Mouse (Mus musculus): ENCODE results near the gene Ebpl.

Gene Ebpl

DNA sequence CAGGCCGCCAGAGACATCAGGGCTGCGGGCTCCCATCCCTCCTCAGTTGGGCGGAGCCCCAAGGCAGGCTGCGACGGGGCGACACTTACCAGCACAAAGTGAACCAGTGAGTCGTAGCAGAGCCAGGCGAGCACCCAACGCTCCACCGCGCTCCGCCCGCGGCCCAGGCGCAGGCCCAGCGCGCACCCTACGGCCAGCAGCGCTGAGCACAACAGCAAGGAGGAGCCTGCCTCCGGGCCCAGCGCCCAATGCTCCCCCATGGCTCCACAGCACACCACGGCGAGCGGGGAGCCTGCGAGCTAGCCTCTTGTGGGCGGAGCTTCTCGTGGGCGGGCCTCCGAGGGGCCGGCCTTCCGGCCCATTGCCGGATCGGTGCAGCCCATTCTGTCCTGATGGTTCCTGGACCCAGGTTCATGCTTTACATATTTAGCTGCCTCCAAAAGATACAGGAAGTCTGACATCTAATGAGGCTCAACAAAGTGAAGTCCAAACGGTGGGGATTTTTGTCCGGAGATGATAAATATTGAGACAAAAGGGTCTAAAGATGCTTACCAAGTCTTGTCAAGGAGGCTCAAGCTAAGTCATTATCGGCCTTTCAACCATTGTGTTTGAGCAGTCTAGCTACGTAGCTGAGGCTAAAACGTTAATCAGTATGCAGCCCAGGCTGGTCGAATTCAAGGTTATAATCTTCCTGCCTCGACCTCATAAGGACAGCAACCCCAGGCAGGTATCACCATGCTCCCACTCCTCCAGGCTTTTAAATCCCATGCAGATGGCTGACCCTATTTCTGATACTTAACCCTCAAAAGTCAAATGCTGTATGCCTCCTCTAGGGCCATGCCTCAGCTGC lies at the start of gene Ebpl:
Gene Ebpl, minus strand, starts transcription at position 309 of the 850 bp plus-strand sequence.
- peak; percentile 93 to 95 for DNase-seq

DNA sequence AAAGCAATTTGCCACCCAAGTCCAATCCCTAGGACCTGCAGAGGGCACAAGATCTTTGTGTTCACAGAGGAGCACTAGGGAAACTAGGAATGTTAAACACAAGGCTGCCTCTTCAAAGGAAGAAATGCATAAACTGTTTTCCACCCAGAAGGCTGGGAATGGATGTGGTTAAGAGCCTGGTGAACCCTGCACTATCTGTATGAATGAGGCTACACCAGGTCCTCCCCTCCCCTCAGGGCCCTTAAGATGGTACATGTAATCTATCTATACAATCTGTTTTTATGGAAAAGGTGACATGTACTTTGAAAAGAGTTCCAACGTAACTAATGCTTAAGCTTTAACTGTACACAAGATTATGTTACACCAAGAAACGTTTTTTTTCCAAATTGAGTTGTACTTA lies 49.8 kb upstream of the Ebpl start:
- no peak for DNase-seq

DNA sequence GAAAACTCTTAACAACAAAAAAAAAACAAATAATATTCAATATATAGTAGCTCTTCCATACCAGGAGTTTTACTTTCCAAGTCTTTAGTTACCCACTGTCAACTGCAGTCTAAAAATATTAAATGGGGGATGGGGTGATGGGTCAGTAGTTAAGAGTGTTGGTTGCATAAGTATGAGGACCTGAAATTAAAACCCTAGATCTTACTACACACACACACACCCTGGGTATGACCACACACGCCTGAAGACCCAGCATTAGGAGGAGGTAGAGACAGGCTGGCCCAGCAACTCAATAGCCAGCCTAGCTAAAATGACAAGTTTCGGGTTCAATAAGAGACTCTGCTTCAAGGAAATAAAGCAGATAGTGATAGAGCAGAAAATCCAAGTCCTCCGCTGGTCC lies 46.8 kb upstream of the Ebpl start:
- no peak for DNase-seq

DNA sequence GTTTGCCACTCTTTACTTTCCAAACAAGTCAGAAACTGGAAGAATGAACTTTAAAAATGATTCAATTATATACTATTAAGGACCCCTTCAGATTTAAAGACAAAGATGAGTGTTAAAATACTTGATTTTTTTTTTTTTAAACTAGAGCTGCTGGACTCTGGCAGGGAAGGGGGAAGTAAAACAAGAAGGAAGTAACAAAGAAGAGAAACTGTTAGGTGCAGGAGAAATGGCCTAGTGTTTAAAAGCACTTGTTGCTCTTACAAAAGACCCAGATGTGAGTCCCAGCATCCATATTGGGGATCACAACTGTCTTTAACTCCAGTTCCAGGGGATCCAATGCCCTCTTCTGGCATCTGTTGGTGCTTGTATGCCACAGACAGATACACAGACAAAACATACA lies 45.5 kb upstream of the Ebpl start:
- no peak for DNase-seq

DNA sequence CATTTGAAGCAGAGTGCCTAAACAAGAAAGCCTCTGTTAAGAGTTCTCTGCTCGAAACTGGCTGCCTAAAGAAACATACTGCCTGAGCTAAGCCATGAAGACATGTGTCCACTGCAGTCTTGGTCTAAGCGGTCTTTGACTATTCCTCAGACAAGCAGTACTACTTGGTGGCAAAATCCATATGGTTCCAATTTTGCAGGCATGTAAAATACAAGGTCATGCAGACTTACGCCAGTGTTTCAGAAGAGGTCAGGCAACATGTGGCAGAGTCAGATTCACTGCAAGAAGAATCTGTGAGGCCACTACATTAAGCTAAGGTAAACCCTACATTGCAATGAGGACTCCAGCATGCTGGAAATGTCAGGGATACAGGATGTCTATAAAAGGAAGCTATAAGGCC lies 44.7 kb upstream of the Ebpl start:
- no peak for DNase-seq

DNA sequence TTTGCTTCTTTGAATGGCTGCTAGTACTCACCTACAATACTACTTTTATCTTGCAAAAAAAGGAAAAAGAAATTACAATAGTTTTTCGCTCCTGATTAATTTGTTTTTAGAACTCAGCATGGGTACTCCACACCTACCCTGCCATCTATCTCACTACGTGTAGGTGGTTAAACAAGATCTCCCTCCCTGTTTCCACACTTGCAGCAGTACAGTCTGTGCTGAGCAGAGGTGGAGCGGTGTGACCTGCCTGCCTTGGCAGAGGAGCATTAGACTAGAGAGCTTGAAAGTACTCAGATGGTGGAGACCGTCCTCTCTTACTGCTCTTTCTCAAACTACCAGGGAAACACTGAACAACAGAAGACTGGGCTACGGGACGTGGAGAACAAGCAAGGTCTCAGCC lies 34.5 kb upstream of the Ebpl start:
- no peak for DNase-seq

DNA sequence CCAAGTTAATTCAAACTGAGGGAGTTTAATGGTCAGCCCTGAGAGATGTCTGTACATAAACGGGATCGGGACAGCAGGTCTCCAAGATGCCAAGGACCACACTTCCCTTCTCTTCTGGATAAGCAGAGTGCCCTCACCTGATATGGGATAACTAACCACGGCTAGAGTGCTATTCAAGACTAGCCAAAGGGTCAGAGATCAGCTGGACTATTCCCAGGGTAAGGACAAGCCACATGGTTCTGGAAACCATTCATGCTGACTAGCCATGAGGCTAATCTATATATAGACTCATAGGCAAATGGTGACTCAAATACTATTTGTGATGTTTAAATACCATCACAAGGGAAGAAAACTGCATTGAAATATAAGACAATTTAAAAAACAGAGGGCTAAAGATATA lies 30.3 kb upstream of the Ebpl start:
- no peak for DNase-seq

DNA sequence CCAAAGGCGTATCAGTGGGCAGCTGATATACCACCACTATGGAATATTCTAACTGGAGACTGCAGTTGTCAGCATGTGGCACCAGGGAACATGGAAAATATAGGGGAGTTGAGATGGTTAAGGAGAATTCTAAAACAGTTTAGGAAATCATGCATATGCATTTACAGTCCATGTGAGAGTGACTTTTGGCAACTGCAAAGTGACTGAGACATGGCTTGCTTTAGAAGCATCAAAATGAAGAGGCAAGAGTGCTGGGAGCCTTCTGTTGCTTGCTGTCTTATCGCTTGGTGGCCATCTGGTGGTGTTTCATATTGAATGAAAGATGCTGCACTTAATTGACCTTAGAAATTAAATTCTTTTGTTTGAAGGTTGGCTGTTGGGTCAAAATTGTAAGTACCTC lies 7.1 kb upstream of the Ebpl start:
- no peak for DNase-seq

DNA sequence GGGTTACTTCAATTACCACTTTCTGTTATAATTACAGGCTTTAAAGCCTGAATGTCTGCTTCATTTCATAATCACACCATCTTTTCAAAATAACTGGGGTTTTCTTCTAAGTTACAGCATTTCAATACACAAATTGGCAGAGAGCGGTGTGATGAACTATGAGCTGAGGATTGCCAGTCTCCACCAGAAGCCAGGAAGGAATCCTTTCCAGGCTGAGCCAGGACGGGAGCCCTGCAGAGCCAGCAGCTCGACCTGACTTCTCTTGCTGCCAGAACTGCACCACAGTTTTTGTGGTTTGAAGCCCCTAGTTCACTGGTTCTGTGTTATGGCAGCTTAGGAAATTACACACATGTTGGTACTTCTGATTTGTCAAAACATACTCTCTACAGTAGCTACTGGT lies 4.4 kb upstream of the Ebpl start:
- no peak for DNase-seq

DNA sequence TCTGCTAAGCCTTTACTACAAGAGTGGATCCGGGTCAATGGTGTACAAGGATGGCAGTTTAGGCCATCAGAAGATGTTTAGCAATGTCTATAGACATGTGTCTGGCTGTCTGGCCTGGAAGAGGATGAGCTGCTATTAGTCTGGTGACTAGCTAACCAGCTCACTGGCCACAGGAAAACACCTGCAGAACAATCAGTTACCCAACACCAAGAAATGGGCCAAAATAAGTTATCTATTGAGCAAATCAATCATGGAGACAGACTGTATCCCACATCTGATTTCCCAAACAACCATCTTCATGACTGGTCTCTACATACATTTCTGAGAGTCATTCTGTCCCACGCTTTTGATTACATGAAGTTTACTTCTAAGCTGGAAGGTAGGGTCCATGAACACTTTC lies 3.5 kb upstream of the Ebpl start:
- no peak for DNase-seq

DNA sequence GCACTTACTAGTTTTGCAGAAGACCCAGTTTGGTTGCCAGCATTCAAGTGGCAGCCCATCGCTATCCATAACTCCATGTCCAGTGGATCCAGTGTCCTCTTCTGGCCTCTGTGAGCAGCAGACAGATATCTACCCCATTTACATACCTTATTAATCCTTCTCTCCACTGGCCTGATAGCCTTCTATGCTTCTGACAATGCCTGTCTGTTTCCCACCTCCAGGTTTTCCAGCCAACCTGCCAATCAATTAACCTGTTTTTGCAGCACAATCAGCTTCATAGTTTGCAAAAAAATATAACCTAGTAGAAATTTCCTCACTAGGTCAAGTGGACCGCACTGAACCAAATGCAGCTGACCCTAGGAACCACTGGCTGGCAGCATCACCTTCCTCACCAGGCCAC lies 2.0 kb upstream of the Ebpl start:
- no peak for DNase-seq

DNA sequence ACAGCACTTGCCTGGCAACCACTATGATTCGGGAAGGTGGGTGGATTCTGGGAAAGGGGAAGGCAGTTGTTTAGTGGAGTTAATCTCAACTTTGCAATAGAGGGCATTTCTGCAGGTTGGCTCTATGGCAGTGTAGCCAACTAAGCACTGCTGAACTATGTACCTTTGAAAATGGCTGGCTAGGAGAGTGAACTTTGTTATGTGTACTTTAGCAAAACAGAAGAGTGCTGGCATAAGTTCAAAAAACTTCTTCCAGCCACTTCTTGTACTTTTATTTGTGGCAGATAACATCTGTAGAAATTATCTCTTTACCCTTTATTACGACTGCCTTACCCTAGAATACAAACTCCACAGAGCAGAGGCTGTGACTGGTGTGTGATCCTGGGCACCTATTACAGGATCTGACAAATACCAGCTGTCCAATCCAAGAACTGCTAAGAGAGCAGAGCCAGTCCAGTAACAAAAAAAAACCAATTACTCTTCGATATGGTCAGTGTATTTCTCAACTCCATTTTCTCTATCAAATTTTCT lies 807 bp upstream of the Ebpl start:
- no peak for DNase-seq

DNA sequence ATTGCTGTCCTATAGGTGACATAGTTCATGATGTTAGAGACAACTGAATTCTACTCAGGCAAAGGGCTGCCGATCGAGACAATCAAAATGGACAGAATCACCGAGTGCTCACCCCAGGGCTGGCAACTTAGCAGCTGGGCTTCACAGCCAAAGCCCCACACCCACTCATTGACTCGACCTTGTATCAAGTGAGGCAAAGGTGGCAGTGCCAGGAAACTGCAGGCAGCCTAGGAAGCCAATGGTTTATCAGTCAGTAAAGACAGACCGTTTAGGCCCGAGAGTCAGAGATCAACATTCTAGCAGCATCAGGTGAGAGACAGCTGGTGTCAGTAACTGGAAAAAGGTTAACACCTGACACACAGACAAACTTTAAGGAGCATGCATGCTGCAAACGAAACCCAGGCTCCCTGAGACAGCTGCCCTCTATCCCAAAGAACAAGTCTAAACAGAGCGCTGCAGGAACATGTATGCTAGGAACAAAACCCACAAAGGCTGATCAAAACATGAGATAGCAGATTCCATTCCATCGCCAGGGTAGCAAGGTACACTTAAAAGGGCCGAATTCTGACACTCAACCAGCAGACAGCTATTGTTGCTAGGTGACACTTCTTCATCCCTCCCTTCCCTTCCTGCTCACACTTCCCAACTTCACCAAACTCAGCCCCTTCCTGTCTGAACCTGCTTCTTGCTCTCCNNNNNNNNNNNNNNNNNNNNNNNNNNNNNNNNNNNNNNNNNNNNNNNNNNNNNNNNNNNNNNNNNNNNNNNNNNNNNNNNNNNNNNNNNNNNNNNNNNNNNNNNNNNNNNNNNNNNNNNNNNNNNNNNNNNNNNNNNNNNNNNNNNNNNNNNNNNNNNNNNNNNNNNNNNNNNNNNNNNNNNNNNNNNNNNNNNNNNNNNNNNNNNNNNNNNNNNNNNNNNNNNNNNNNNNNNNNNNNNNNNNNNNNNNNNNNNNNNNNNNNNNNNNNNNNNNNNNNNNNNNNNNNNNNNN lies 5.7 kb downstream of the Ebpl start:
- no peak for DNase-seq

DNA sequence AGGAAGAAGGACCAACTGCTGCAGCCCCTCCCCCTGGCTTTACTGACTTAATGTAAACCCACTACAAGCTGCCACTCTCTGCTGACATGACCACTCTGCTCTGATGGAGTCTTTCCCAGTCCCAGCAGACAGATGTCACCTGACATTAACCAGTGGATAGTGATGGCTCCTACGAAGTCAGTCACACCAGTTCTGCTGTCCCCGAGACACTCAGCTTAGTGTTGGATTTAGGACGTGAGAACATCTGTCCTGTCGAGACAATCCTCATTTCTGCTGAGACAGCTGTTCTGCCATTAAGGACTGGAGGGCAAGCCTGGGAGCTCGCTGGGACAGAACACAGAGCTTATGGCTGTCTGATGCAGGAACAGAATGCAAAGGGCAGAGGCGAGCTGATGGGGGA lies 9.4 kb downstream of the Ebpl start:
- DNase-seq = peak in 1 of 2 experiments; percentile 20

DNA sequence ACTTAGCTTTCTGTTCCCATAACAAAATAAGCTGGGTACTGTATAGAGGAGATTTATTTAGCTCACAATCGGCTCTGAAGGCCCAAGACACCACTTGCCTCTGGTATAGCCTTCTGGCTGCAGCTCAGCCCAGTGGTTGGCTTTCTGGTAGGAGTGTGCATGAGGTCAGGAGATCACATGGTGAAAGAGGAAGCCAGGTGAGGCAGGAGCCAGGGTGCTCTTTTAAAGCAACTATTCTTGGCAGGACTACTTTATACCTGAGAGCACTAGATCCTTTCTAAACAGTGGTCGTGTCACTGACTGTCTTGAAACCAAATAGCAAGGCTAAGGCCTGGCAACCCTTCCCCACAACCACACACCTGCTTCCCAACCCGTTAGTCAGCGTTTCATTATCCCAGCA lies 10.4 kb downstream of the Ebpl start:
- peak in 1 of 2 experiments; percentile 13 for DNase-seq

DNA sequence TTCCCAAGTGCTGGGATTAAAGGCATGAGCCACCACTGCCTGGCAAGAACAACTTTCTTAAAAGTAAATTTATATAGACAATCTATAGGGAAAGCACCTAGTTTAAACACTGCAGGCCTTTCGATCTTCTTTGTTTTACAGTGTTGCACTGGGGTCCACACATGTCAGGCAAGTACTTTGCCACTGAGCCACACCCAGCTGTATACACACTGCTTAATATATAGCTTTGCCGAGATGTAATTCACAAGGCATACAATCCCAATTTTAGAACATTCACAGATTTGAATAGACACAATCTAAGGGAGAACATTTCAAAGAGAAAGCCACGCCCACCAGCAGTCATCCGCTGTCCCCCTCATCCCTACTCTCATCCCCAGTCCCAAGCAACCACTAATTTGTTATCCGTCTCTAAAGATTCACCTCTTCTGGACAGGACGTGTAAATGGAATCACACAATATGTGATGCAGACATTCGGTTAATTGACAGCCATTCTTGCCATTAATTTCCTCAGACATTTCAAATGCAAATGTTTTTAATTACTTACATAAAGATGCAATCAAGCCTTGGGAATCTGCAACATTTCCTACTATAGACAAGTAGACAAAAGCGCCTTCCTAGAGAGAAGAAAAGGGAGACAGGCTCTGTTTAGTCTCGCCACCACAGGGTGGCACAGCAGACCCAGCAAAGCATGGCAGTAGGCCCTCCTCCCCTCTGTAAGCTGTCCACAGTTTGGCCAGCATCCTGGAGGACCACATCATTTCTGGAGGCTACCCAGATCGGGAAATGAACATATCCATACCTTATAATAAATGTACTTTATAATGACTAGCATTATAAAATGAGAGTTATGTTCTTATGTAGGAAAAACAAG lies 13.2 kb downstream of the Ebpl start:
- no peak for DNase-seq

DNA sequence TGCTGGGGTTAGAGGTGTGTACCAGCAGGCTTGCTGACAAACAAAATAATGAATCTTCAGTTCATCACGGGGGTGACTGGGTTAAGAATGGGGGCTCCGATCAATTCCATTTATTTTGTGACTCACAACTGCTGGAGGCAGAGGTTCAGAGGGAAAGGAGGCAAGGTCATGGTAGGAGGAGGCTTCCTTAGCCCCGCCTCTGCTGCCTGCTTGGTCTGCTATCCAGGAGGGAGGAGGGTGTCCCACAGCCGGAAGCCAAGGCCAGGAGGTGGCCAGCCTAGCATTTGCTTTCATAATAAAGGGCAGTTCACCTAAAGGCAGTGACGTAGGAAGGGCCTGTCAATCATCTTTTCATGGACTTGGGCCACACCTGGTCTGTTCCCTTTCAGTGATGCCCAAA lies 15.6 kb downstream of the Ebpl start:
- no peak for DNase-seq

DNA sequence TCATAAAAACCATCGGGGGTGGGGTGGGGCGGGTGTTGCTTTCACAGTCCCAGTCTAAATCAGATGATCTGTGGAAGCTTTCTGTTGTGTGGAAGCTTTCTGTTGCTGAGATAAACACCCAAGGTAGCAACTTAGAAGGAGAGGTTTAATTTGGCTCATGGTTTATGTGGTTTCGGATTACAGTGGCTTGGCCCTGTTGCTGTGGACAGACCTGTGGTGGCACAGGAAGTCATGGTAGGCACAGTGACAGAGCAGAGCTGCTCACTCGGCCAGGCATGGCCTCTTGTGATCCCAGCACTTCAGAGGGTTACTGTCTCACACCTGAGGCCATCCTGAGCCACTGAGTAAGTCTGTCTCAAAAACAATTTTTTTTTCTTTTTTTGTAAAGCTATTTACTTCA lies 20.9 kb downstream of the Ebpl start:
- DNase-seq = no peak

DNA sequence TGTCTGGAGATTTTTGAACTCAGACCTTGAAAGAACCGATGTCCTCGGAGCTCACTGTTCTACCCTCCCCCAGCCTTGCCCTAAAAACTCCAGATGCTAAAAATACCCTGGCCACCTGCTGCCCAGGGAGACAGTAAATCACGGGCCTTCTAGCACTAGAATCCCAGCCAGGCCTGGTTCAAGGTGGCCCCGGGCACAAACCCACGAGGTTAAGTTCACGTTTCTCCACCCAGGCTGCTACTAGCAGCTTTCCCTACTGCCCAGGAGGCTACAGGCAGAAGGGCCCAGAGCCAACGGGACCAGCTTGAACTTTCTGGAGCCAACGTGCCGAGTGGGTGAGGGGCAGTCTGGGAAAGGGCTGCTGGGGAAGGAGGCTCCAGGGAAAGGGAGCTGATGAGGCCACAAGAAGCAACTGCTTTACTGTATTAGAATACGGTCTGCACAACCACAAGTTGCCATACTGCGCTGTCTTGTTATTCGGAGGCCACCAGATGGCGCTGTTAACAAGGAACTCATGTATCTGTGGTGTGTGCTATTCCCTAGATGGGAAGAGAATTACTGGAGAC lies 29.2 kb downstream of the Ebpl start:
- DNase-seq = peak; percentile 82 to 84

DNA sequence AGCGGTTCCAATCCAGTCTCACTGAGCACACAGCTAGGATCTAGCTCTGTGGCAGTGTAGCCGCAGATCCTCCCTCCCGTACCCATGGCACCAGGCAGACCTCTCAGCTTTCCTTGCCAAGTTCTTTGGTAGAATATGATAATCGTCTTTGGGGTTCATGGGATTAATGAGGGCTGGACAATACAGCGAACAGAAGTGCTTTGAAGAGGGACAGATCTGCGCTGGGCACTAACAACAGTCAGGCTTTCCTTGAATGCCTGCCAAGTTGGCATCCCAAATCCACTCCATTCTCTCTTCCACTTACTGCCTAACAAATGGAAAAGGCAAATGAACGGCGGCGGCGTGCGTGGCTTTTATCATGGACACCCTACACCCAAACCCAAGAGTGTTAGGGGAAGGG lies 29.6 kb downstream of the Ebpl start:
- no peak for DNase-seq

DNA sequence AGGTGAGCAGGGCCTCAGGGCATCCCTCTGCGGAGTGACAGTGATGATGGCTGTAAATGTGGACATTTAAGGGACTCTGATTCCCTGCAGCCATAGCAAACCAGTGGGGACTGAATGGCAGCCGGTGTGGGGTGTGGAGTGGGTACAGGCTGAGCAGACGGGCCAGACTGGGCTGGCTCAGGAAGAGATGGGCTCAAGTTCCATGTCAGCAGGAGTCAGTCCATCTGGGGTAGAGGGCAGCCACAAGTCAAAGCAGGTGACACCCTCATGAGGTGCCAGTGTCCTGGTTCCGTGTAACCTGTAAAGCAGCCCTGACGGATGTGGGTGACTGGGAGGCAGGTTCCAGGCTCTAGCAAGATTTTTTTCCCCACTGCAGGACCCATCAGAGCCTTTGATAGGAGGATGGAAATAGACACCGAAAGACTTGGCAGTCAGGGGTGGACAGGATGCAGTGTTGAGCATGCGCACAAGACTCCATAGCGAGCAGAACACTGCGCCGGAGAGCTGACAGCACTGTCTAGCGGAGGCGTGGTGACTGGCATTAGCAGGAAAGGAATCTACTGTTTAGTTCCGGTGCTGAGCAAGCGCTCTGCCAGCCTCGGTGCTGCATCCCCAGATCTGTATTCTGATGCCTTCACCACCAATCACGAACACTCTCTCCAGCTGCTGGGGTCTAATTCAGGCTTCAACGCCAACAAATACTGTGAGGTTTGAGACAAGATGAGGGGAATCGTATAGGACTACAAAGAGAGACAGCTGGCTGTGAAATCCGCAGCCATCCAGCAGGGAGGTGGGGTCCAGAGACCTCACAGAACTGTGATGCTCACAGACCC lies 32.4 kb downstream of the Ebpl start:
- DNase-seq = peak; percentile 68 to 76
